Mouse (Mus musculus) neural tube, embryonic 14.5 days (tissue): ENCODE measurements at regions not wholly inside any gene's neighbourhood (a gene's known extent, or its start where the extent isn't known, plus 50 kb on each side); places are given as distances from the start of the nearest gene placed in this dataset.

Source experiments
- ATAC-seq: fragments of 200-750 bp; cut with Nextera tagmentation; 2 replicates; pipeline ENCODE4 v1.8.0; 2017; ENCODE audit warnings: low read depth, mild to moderate bottlenecking, moderate TSS enrichment, moderate library complexity
- H3K27ac ChIP-seq: fragments of 300-500 bp; sonication (generic); 2 replicates; pipeline ENCODE4 v1.5.1; 2014; ENCODE audit warnings: low read depth, mild to moderate bottlenecking, control low read depth, low read length, moderate library complexity, mixed read lengths
- H3K27me3 ChIP-seq: fragments of 300-500 bp; sonication (generic); 2 replicates; pipeline ENCODE4 v1.6.1; 2014; ENCODE audit warnings: low read length; ENCODE audit not compliant: control insufficient read depth, insufficient read depth
- H3K36me3 ChIP-seq: fragments of 300-500 bp; sonication (generic); 2 replicates; pipeline ENCODE4 v1.6.1; 2014; ENCODE audit warnings: low read length, mixed read lengths; ENCODE audit not compliant: control insufficient read depth, insufficient read depth
- H3K4me1 ChIP-seq: fragments of 300-500 bp; sonication (generic); 2 replicates; pipeline ENCODE4 v1.6.1; 2014; ENCODE audit warnings: low read length; ENCODE audit not compliant: control insufficient read depth, insufficient read depth
- H3K4me2 ChIP-seq: fragments of 300-500 bp; sonication (generic); 2 replicates; pipeline ENCODE4 v1.6.1; 2014; ENCODE audit warnings: mild to moderate bottlenecking, low read depth, low read length, control low read depth
- H3K4me3 ChIP-seq: fragments of 300-500 bp; sonication (generic); 2 replicates; pipeline ENCODE4 v1.5.1; 2014; ENCODE audit warnings: low read depth, low read length, control low read depth, mixed read lengths
- H3K9ac ChIP-seq: fragments of 300-500 bp; sonication (generic); replicated peaks from 2 replicates; pipeline ENCODE4 v1.6.1; 2014; ENCODE audit warnings: low read depth, mild to moderate bottlenecking, control low read depth, low read length, mixed read lengths
- H3K9me3 ChIP-seq: fragments of 300-500 bp; sonication (generic); 2 replicates; pipeline ENCODE4 v1.6.1; 2016; ENCODE audit warnings: low read length; ENCODE audit not compliant: control insufficient read depth
- WGBS: fragments of 180-500 bp; shearing (Covaris S2); extraction: QIAGEN DNeasy Blood & Tissue Kit; methylation state at CpG from one replicate; pipeline ENCODE4 v1.1.7; 2014; 5-methylcytosine and 5-hydroxymethylcytosine counted together

GRCm38 (mm10) chr6:31613590-31614319 lies 50.0 kb upstream of the Podxl start:
- ATAC-seq, result no peak
- Histone ChIP-seq H3K4me2 (no peak overlapping the region), H3K4me1 (no peaks in the 10 kb centered on the region), H3K27ac (no peak overlapping the region), H3K9me3 (no peaks in the 10 kb centered on the region), H3K27me3 (no peaks in the 10 kb centered on the region), H3K36me3 (no peaks in the 10 kb centered on the region), H3K4me3 (no peak overlapping the region), H3K9ac (no peak overlapping the region)
- 68% methylated on average over 13 of the region's 13 CpGs for WGBS
